Mouse (Mus musculus): ENCODE data around the gene Chac1. TPM values are rescaled to one million over a fixed set of nuclear protein-coding genes. Genes with fewer than 3 reads are reported as not detected.
A peak's percentile ranks its signal among the peaks of the same experiment; 100 is the strongest.

The Chac1 gene
- total RNA-seq, 2 experiments from 2014 or later = 50.6 to 108 TPM

DNA sequence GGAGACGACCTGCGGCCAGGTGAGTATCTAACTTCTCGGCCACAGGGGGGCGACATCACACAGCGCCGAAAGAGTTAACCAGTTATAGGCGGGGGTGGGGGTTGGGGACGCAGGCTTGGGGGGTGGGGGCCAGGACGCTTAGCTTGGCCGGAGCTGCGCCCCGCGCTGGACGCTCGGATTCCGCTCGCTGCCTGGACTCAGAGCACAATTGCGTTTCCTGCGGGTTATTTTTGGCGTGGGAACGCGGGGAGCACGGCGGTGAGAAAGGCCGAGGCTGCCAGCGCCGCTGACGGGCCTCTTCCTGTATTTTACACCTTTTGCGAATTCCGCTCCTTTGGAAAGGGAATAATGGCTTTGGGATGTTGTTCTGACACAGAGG is 23.9 kb upstream of the Chac1 start:
- peak; percentile 40 for DNase-seq (ENCODE audit: low spot score)

- DNase-seq (ENCODE audit: low spot score) = no peak
These were observed 23.0 kb upstream of the Chac1 start for GRCm38 (mm10) chr2:119327942-119328526.

GRCm38 (mm10) chr2:119328546-119328945 is 22.5 kb upstream of the Chac1 start:
- DNase-seq (ENCODE audit: low spot score) = no peak

DNA sequence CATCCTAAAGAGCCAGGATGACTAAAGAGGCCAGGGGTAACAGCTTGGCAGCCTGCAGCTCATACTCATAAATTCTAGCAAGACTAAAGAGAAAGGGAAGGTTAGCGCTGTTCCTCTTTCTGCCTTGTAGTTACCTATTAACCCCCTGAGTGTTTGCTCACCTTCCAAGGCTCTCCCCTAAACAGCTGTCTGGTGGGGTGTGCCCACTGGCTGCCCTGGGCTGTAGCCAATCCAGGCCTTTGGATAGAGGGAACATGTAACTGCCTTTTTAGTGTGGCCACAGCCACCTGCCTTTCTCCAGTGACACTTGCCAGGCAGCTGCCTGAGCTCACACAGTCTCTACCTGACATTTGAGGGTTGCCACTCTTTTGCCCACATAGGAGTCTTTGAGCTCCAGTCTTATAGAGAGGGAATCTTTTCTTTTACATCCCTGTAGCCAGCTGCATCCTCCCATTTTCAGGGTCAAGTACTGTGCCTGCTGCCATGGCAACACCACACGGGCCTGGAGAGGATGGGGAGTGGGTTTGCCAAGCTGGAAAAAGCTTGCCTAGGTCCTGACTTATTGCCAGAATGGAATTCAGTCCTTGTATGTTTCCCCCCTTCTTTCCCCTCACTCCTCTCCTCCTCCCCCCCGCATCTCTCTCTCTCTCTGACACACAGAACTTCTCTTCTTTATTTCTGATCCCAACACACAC is 21.8 kb upstream of the Chac1 start:
- no peak for DNase-seq (ENCODE audit: low spot score)

GRCm38 (mm10) chr2:119330795-119331194 is 20.2 kb upstream of the Chac1 start:
- no peak for DNase-seq (ENCODE audit: low spot score)

DNA sequence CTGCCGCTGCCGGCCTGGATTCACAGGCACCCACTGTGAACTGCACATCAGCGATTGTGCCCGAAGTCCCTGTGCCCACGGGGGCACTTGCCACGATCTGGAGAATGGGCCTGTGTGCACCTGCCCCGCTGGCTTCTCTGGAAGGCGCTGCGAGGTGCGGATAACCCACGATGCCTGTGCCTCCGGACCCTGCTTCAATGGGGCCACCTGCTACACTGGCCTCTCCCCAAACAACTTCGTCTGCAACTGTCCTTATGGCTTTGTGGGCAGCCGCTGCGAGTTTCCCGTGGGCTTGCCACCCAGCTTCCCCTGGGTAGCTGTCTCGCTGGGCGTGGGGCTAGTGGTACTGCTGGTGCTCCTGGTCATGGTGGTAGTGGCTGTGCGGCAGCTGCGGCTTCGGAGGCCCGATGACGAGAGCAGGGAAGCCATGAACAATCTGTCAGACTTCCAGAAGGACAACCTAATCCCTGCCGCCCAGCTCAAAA is 18.8 kb upstream of the Chac1 start:
- DNase-seq (ENCODE audit: low spot score) = no peak

GRCm38 (mm10) chr2:119334135-119334534 is 16.9 kb upstream of the Chac1 start:
- no peak for DNase-seq (ENCODE audit: low spot score)

GRCm38 (mm10) chr2:119334964-119335525 is 16.0 kb upstream of the Chac1 start:
- no peak for DNase-seq (ENCODE audit: low spot score)

GRCm38 (mm10) chr2:119335535-119335934 is 15.5 kb upstream of the Chac1 start:
- DNase-seq (ENCODE audit: low spot score) = no peak

DNA sequence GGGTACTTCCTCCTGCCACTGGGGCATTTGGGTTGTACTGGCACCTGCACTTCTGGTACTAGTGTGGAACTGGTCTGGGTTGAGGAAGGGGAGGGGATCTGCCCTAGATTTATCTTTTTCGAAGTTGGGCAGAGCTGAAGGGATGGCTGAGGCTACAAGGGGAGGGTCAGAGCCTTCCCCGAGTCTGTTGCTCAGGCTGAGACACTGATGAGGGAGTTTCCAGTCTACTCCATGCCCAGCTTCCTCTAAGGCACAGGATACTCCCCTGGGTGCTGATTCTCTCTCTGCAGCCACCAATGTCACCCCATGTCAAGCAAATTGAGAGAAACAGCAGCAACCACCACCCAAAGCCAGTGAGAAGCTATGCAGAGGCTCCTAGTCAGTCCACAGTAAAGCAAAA is 15.0 kb upstream of the Chac1 start:
- no peak for DNase-seq (ENCODE audit: low spot score)

- no peak for DNase-seq (ENCODE audit: low spot score)
These were observed 14.6 kb upstream of the Chac1 start for GRCm38 (mm10) chr2:119336470-119336869.

DNA sequence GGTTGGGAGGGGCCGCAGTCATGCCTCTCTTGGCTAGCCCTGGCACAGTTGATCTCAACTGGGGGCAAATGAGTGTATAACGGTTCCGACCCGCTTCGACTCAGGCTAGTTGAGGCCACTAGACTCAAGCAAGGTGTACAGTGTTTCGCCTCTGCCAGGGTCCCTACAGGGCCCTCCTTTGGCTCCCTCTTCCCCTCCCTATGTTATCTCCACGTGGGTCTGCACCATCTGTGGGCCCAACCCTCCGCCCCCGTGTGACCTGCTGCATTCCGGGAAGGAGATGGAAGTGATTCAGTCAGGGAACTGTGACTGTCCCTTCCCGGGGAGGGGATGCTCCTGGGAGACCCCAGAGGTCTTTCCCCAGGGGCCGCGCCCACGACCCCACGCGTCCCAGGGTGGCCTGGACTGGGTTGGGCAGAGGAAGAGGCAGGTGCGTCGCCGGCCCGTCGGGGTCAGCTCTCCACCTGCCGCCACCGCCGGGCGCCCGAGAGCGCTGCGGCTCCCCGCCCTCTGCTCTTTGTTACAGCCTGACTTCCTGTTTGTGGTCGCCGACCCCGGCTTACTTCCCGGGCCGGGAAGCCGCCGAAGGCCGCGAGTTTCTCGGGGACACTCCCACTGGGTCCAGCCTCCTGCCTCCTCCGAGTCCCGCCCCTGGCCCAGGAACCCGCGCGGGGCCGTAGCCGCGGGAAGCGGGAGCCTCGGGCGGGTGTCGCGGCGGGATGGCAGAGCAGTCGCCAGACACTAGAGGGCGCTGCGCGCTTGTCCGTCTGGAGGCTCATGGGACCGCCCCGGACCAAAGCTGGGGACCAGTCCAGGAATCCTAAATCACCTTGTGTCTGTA is 13.4 kb upstream of the Chac1 start:
- peak; percentile 93 for DNase-seq (ENCODE audit: low spot score)

GRCm38 (mm10) chr2:119344537-119345138 is 6.4 kb upstream of the Chac1 start:
- DNase-seq (ENCODE audit: low spot score) = no peak

GRCm38 (mm10) chr2:119353707-119354106 is 2.7 kb downstream of the Chac1 start:
- no peak for DNase-seq (ENCODE audit: low spot score)

GRCm38 (mm10) chr2:119355089-119355488 is 4.1 kb downstream of the Chac1 start:
- DNase-seq (ENCODE audit: low spot score) = peak; percentile 94

DNA sequence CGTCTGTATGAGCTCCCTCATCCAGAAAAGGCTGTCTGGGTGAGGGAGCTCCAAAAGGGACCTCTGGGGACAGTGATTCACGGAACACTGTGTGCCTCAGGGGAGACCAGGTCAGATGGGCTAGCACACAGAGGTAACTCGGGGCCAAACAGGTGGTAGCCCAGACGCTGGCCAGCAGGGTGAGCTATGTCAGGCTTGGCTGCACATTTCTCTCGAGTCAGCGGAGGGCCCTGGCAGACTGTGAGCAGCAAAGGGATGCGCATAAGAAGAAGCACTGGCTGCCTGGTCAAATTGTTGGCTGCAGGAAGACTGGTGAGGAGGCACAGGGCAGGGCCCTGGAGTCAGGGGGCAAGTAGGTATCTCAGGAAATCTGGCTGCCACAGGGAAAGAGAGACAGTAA is 4.6 kb downstream of the Chac1 start:
- DNase-seq (ENCODE audit: low spot score) = peak; percentile 94

- DNase-seq (ENCODE audit: low spot score) = no peak
These were observed 5.3 kb downstream of the Chac1 start for GRCm38 (mm10) chr2:119356310-119356709.

- no peak for DNase-seq (ENCODE audit: low spot score)
These were observed 5.8 kb downstream of the Chac1 start for GRCm38 (mm10) chr2:119356805-119357204.

DNA sequence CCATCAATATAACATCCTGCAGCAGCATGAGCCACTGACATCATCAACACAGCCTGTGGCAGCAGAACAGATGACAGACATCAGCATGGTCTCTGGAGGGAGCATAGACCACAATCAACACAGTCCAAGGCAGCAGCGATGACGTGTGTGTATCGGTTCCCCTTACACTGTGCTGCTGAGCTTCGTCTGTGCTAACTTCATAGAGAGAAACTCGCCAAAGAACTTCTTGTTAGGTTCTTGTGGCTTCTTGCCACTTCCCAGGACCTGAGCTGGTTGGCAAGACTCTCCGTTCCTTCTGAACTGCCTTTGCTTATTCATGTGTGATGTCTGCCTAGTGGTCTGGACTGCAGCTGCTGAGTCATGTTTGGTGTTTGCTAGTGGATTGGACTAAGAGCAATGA is 7.2 kb downstream of the Chac1 start:
- no peak for DNase-seq (ENCODE audit: low spot score)

GRCm38 (mm10) chr2:119359721-119360291 is 8.8 kb downstream of the Chac1 start:
- no peak for DNase-seq (ENCODE audit: low spot score)

DNA sequence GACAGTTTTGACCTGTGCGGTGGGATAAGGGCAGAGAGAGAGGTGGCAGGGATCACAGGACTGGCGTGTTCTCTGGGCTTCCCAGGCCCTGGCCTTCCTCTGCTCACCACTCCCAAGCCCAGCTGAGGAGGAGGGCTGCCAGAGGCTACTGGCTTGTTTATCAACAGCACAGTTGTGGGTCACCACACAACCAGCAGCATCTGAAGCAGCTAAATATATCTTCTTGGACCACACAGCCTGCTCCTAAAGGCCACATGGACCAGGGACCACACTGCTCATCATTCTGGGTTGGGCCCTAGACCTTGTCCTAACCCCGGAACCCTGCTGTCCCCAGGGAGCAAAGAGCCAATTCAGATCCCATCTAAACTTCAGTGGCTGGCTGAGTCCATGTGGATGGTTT is 13.9 kb downstream of the Chac1 start:
- peak; percentile 62 for DNase-seq (ENCODE audit: low spot score)

Data from gastrocnemius, adult 18-20 months (tissue).